Mouse (Mus musculus) lung, adult 2 months (tissue): ENCODE data around the gene Gmds. TPM values are rescaled to one million over a fixed set of nuclear protein-coding genes. Genes with fewer than 3 reads are reported as not detected.

Experiments used
- DNase-seq: peaks from one replicate; pipeline ENCODE4 v3.0.0; 2022
- H3K4me1 ChIP-seq: fragments of 200-500 bp; 2 replicates; pipeline ENCODE4 v1.6.1; 2011; ENCODE audit warnings: low read length; ENCODE audit not compliant: control insufficient read depth, insufficient read depth
- H3K4me3 ChIP-seq: fragments of 200-500 bp; replicated peaks from 2 replicates; pipeline ENCODE3; 2011; ENCODE audit warnings: low read depth, mild to moderate bottlenecking, control low read depth, low read length; ENCODE audit errors: extremely low read depth
- CTCF ChIP-seq: fragments of 200-500 bp; IDR thresholded peaks from 2 replicates; pipeline ENCODE4 v1.5.1; 2011; ENCODE audit warnings: mild to moderate bottlenecking, low read length, control low read depth; ENCODE audit not compliant: insufficient read depth
- POLR2A ChIP-seq: fragments of 200-500 bp; IDR thresholded peaks from 2 replicates; pipeline ENCODE4 v1.6.1; 2011; ENCODE audit warnings: low read depth, mild to moderate bottlenecking, control low read depth, low read length, borderline replicate concordance; ENCODE audit errors: extremely low read depth
- WGBS: fragments of 180-500 bp; shearing (Covaris S2); methylation state at CpG from one replicate; pipeline ENCODE4 v1.1.7; 2018; 5-methylcytosine and 5-hydroxymethylcytosine counted together
- polyA plus RNA-seq: library from polyadenylated mRNA; depleted of rRNA; stranded (reverse); fragments of >200 nt; gene quantifications from 2 replicates; pipeline ENCODE4 v1.2.3, GENCODE M21; 2012

Gene Gmds
- polyA plus RNA-seq, 1 experiment, result 16.0 TPM

GRCm38 (mm10) chr13:31966931-31967532 lies 371.5 kb downstream of the Gmds start:
- WGBS, result 64% methylated on average over 3 of the region's 3 CpGs
- H3K4me1 ChIP-seq, result no peaks in the 10 kb centered on the region; the same call in 1 of the 2 replicates
- H3K4me3 ChIP-seq, result no peak overlapping the region
- DNase-seq, result no peak
- TF ChIP-seq POLR2A (no peak), CTCF (no peak)

GRCm38 (mm10) chr13:31960514-31960913 lies 378.0 kb downstream of the Gmds start:
- no peak for TF ChIP-seq POLR2A
- TF ChIP-seq CTCF, result no peak
- Histone ChIP-seq H3K4me1 (no peaks in the 10 kb centered on the region; the same call in 1 of the 2 replicates), H3K4me3 (no peak overlapping the region)
- DNase-seq, result no peak
- 53% methylated on average over 3 of the region's 3 CpGs for WGBS

GRCm38 (mm10) chr13:31958346-31959335 lies 379.9 kb downstream of the Gmds start:
- no peak for DNase-seq
- Histone ChIP-seq H3K4me1 (no peaks in the 10 kb centered on the region), H3K4me3 (no peak overlapping the region)
- 57% methylated on average over 13 of the region's 13 CpGs for WGBS
- TF ChIP-seq CTCF (no peak), POLR2A (no peak)

- TF ChIP-seq POLR2A (no peak), CTCF (peak; percentile 73)
- Histone ChIP-seq H3K4me3 (no peak overlapping the region), H3K4me1 (no peaks in the 10 kb centered on the region)
- WGBS, result 86% methylated on average over 6 of the region's 6 CpGs
- peak; percentile 49 for DNase-seq
Observed at GRCm38 (mm10) chr13:31956584-31956983, 382.0 kb downstream of the Gmds start.

GRCm38 (mm10) chr13:31956112-31956511 lies 382.4 kb downstream of the Gmds start:
- no peaks in the 10 kb centered on the region for H3K4me1 ChIP-seq
- no peak overlapping the region for H3K4me3 ChIP-seq
- 47% methylated on average over 4 of the region's 4 CpGs for WGBS
- no peak for DNase-seq
- no peak for TF ChIP-seq CTCF
- no peak for TF ChIP-seq POLR2A

- Histone ChIP-seq H3K4me1 (no peaks in the 10 kb centered on the region), H3K4me3 (no peak overlapping the region)
- 65% methylated on average over 7 of the region's 7 CpGs for WGBS
- TF ChIP-seq POLR2A (no peak), CTCF (no peak)
- DNase-seq, result no peak
Observed at GRCm38 (mm10) chr13:31955171-31955570, 383.4 kb downstream of the Gmds start.

GRCm38 (mm10) chr13:31944676-31945210 lies 393.8 kb downstream of the Gmds start:
- TF ChIP-seq POLR2A (no peak), CTCF (no peak)
- H3K4me3 ChIP-seq, result no peak overlapping the region
- DNase-seq, result no peak
- no peaks in the 10 kb centered on the region for H3K4me1 ChIP-seq
- WGBS, result 94% methylated on average over 3 of the region's 3 CpGs

GRCm38 (mm10) chr13:31943482-31944275 lies 394.9 kb downstream of the Gmds start:
- WGBS, result 54% methylated on average over 7 of the region's 7 CpGs
- TF ChIP-seq POLR2A, result no peak
- no peak overlapping the region for H3K4me3 ChIP-seq
- H3K4me1 ChIP-seq, result no peaks in the 10 kb centered on the region
- no peak for DNase-seq

- peak; percentile 4 for DNase-seq
- TF ChIP-seq POLR2A, result no peak
- no peak for TF ChIP-seq CTCF
- WGBS, result 69% methylated on average over 1 of the region's 1 CpGs
- Histone ChIP-seq H3K4me1 (no peaks in the 10 kb centered on the region), H3K4me3 (no peak overlapping the region)
Observed at GRCm38 (mm10) chr13:31929299-31929698, 409.2 kb downstream of the Gmds start.

GRCm38 (mm10) chr13:31926599-31926998 lies 411.9 kb downstream of the Gmds start:
- TF ChIP-seq CTCF (no peak), POLR2A (no peak)
- no peak overlapping the region for H3K4me3 ChIP-seq
- no peak for DNase-seq
- 83% methylated on average over 5 of the region's 5 CpGs for WGBS
- H3K4me1 ChIP-seq, result no peaks in the 10 kb centered on the region
